Mouse (Mus musculus): ENCODE results near the gene Rab29.

Rab29 gene

DNA sequence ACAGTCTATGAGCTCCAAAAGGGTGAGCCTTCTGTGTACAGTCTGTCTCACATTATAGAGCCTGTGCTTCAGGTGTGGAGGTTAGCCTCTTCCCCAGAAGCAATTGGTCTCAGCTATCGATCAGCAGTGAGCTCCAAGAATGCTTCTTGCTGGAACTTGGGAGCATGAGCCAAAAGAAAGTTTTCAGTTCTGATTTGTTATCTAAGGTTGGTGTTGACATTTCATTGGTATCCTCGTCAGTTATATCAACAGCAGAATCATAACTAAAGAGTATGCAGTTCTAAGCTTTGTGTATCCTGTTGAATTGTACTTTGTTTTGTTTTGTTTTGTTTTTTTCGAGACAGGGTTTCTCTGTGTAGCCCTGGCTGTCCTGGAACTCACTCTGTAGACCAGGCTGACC lies 55.1 kb downstream of the Rab29 start:
- DNase-seq (ENCODE audit: extremely low spot score, low read depth, low spot score), result no peak

All from hindlimb bud, embryonic 11.5 days (tissue).